Mouse (Mus musculus) liver, postnatal 0 days (tissue): Measurements from ENCODE around the gene Lgals3. TPM values are rescaled to one million over a fixed set of nuclear protein-coding genes. Genes with fewer than 3 reads are reported as not detected.

Experiments
- ATAC-seq: fragments of 200-750 bp; cut with Nextera tagmentation; 2 replicates; pipeline ENCODE4 v1.8.0; 2017; ENCODE audit warnings: mild to moderate bottlenecking, moderate library complexity
- DNase-seq: peaks from one replicate; pipeline ENCODE4 v3.0.0-alpha.2; 2016
- H3K27ac ChIP-seq: fragments of 300-500 bp; sonication (generic); 2 replicates; pipeline ENCODE4 v1.5.1; 2014; ENCODE audit warnings: antibody characterized with exemption, moderate library complexity, mild to moderate bottlenecking, low read depth
- H3K27me3 ChIP-seq: fragments of 300-500 bp; sonication (generic); 2 replicates; pipeline ENCODE4 v1.6.1; 2014; ENCODE audit warnings: low read length, control low read depth, mixed read lengths; ENCODE audit not compliant: insufficient read depth
- H3K36me3 ChIP-seq: fragments of 300-500 bp; sonication (generic); replicated peaks from 2 replicates; pipeline ENCODE4 v1.6.1; 2014; ENCODE audit warnings: mild to moderate bottlenecking, control low read depth, low read length, moderate library complexity, mixed read lengths; ENCODE audit not compliant: insufficient read depth
- H3K4me1 ChIP-seq: fragments of 300-500 bp; sonication (generic); 2 replicates; pipeline ENCODE4 v1.6.1; 2014; ENCODE audit warnings: antibody characterized with exemption, mild to moderate bottlenecking, control low read depth; ENCODE audit not compliant: insufficient read depth
- H3K4me2 ChIP-seq: fragments of 300-500 bp; sonication (generic); 2 replicates; pipeline ENCODE4 v1.6.1; 2014; ENCODE audit warnings: low read depth, mild to moderate bottlenecking, low read length, moderate library complexity, mixed read lengths
- H3K4me3 ChIP-seq: fragments of 300-500 bp; sonication (generic); 2 replicates; pipeline ENCODE4 v1.5.1; 2014; ENCODE audit warnings: low read depth, low read length
- H3K9ac ChIP-seq: fragments of 300-500 bp; sonication (generic); replicated peaks from 2 replicates; pipeline ENCODE4 v1.6.1; 2014; ENCODE audit warnings: mild to moderate bottlenecking, moderate library complexity
- H3K9me3 ChIP-seq: fragments of 300-500 bp; sonication (generic); 2 replicates; pipeline ENCODE4 v1.6.1; 2016; ENCODE audit warnings: mild to moderate bottlenecking, control low read depth, low read length, mixed read lengths
- CTCF ChIP-seq: sonication (generic); IDR thresholded peaks from 2 replicates; pipeline ENCODE4 v1.5.1; 2016; ENCODE audit warnings: antibody characterized with exemption, low read depth
- EP300 ChIP-seq: IDR thresholded peaks from 2 replicates; pipeline ENCODE4 v1.6.1; 2016; ENCODE audit warnings: antibody characterized with exemption, low read depth, mild to moderate bottlenecking
- polyA plus RNA-seq: library from polyadenylated mRNA; unstranded; fragments of >200 nt; fragmentation: Nextera tagmentation; extraction: Ambion mirVana; gene quantifications from 2 replicates; pipeline ENCODE4 v1.2.1, GENCODE M21; 2015

Lgals3 gene
- polyA plus RNA-seq, 1 experiment from 2014 or later, result 60.8 TPM

GRCm38 (mm10) chr14:47432987-47433386 is 65.4 kb downstream of the Lgals3 start:
- H3K27me3 ChIP-seq, result no peaks in the 10 kb centered on the region
- no peaks in the 10 kb centered on the region for H3K36me3 ChIP-seq
- DNase-seq (no peak), ATAC-seq (no peak)
- H3K9me3 ChIP-seq, result no peaks in the 10 kb centered on the region
- H3K9ac ChIP-seq, result no peak overlapping the region
- peak; percentile 50 for TF ChIP-seq CTCF
- no peak for TF ChIP-seq EP300
- no peaks in the 10 kb centered on the region for H3K4me1 ChIP-seq
- no peak overlapping the region for H3K4me2 ChIP-seq
- H3K4me3 ChIP-seq, result no peak overlapping the region
- no peak overlapping the region for H3K27ac ChIP-seq

Other genes with a start within 250 kb of the Lgals3 start
- gene Gch1, start 178.3 kb upstream of the Lgals3 start, polyA plus RNA-seq, result 29.6 and 38.3 TPM in 2 replicates
- gene Wdhd1, start 90.9 kb upstream of the Lgals3 start, polyA plus RNA-seq, result 10.1 and 13.7 TPM in 2 replicates
- gene Socs4, start 90.8 kb upstream of the Lgals3 start, polyA plus RNA-seq, result 1.7 and 1.9 TPM in 2 replicates
- gene Mapk1ip1l, start 69.5 kb upstream of the Lgals3 start, polyA plus RNA-seq, result 15.1 and 16.6 TPM in 2 replicates
- gene Dlgap5, start 50.7 kb downstream of the Lgals3 start, polyA plus RNA-seq, result 16.9 and 17.9 TPM in 2 replicates
- 19.3 and 22.1 TPM in 2 replicates for gene Fbxo34, start 82.7 kb downstream of the Lgals3 start, polyA plus RNA-seq
- gene Atg14, start 202.9 kb downstream of the Lgals3 start, polyA plus RNA-seq, result 5.6 and 6.3 TPM in 2 replicates